Mouse (Mus musculus): ENCODE measurements around the gene E2f3.

Gene E2f3

GRCm38 (mm10) chr13:29913606-29914005 lies 72.3 kb downstream of the E2f3 start:
- no peak for DNase-seq

DNA sequence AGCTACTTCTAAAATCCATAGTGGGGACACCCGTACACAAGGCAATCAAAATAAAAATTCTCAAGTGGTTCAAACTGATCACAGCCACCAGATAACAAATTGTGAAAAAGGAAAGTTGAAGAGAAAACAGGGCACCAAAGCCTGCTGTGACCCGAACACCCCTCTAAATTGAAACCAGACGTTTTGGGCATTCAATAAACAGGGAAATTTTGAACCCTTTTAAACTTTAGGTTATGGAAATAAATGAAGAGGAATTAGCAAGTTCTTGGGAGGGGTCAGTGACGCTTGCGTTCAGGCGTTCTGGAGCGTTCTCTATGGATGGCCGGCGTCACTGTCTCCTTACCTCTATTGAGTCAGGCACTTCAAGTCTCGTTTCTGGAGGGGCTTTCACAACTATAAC lies 72.8 kb downstream of the E2f3 start:
- no peak for DNase-seq

GRCm38 (mm10) chr13:29912251-29912650 lies 73.6 kb downstream of the E2f3 start:
- DNase-seq, result no peak

GRCm38 (mm10) chr13:29911141-29911540 lies 74.7 kb downstream of the E2f3 start:
- DNase-seq, result no peak

GRCm38 (mm10) chr13:29908431-29908830 lies 77.4 kb downstream of the E2f3 start:
- DNase-seq, result no peak

DNA sequence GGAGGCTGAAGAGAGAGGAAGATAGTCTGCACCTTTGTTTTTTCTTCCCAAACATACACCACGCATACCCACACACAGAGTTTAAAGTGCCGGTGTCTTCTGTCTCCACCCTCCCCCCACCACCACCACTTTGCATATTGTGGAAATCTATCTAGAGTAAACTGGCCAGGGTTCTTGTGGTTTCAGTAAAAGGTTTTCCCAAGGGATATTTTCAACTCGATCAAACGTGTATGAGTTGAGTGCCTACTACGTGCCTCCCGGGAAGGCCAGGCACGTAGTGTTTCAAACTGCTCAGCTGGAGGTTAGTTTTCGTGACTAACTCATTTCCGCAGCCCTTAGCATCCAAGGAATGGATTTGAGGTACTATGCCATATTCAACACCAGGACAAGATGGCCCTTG lies 77.9 kb downstream of the E2f3 start:
- no peak for DNase-seq

DNA sequence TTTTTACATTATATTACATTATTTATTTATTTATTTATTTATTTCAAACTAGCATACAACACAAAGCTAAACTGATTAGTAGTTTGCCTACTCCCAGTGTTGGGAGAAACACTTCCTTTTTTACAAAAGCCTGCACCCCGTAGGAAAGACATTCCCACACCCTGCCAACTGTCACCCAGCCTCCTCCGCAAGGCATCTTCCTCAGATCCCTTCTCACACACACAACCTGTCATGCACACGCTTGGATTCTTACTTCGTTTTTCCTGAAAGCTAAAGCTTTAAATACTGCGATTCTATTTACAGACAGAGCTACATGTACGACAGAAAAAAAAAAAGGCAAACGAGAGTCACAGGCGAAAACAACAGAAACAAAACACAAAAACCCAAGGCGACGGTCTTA lies 79.1 kb downstream of the E2f3 start:
- DNase-seq, result no peak

- DNase-seq, result no peak
Measured at GRCm38 (mm10) chr13:29903341-29903740, 82.5 kb downstream of the E2f3 start.

- DNase-seq, result no peak
Measured at GRCm38 (mm10) chr13:29902676-29903075, 83.2 kb downstream of the E2f3 start.

DNA sequence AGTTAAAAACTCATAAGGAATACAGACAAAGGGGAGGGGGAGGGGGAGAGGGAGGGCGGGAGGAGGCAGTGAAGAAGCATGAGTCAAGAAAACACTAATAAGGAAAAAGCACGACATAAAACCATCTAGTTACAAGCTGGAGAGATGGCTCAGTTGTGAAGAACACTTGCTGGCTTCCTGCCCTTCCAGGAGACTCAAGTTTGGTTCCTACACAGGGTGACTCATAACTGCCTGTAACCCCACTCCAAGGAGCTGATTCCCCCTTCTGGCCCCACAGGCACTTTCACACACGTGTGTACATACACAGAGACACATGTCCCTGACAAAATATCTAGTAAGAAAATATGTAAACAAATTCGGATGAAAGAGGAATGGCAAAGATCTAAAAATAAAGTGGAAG lies 84.2 kb downstream of the E2f3 start:
- no peak for DNase-seq

DNA sequence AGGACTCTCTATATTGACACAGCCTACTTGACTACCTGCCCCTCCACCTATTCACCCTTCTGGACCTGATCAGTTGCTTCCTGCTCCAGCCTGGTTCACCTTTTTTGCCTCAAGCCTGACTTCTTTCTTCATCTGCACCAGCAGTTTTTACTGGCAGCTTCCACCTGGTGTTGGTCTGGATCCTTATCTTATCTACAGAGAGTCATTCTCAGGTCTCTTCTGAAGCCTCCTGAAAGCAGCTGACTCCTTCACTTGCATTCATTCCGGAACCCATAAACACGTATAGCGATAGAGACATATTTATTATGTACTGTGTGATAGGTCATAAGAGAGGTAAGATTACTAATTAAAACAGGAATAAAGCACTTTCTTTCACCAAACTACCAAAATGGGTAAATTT lies 119.1 kb downstream of the E2f3 start:
- no peak for DNase-seq

DNA sequence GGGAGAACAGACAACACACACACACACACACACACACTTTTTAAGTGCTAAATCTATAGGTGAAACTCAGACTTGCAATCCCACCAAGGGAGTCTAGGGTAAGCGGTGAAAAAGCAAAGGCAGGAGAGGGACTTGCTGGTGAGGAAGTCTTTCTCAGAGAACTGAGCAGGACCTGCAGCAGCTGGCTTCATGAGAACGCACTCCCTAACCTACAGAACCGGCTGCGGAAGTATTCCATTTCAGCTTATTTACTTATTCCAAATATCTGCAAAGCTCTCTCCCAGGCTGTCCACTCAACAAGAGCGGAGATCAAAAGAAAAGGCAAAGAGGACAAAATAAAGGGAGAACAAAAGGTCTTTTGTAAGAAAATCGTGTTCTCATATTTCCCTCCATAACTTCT lies 121.5 kb downstream of the E2f3 start:
- DNase-seq, result no peak

GRCm38 (mm10) chr13:29860087-29860486 lies 125.8 kb downstream of the E2f3 start:
- DNase-seq, result no peak

DNA sequence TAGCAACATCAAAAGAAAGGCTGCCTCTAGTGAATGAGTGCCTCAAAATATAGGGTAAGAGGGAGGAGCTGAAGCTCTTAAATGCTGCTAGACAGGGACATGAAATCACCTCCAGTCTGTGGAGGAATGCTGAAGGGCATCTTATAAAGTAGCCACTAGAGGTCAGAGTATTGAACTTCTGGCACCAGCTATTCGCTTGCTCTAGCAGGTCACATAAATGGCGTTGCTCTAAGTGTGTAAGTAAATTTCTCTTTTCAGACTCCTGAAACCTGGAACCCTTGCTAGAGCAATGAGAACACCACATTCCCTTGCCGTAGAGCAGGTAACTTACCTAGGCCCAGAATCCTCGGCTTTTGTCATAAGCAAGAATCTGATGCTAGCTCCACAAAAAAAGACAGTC lies 128.4 kb downstream of the E2f3 start:
- peak; percentile 3 to 23 for DNase-seq
